Mouse (Mus musculus) ES-E14 (cell line): ENCODE measurements around the gene Adtrp.

ENCODE experiments used
- CHD2 ChIP-seq: IDR thresholded peaks from 2 replicates; pipeline ENCODE4 v1.6.1; 2014; ENCODE audit warnings: mild to moderate bottlenecking, low read depth, low read length, inconsistent platforms
- HCFC1 ChIP-seq: IDR thresholded peaks from 2 replicates; pipeline ENCODE4 v1.6.1; 2012; ENCODE audit warnings: low read length, inconsistent platforms, borderline replicate concordance; ENCODE audit not compliant: insufficient read depth
- MAFK ChIP-seq: IDR thresholded peaks from 2 replicates; pipeline ENCODE4 v1.6.1; 2014; ENCODE audit warnings: mild to moderate bottlenecking, low read depth, low read length, inconsistent platforms; ENCODE audit not compliant: insufficient read depth
- ZC3H11A ChIP-seq: IDR thresholded peaks from 2 replicates; pipeline ENCODE4 v1.6.1; 2012; ENCODE audit warnings: low read depth, mild to moderate bottlenecking, inconsistent platforms, low read length, borderline replicate concordance
- ZNF384 ChIP-seq: IDR thresholded peaks from 2 replicates; pipeline ENCODE4 v1.6.1; 2012; ENCODE audit warnings: low read depth, low read length, inconsistent platforms

GRCm38 (mm10) chr13:41823077-41823476 lies 24.4 kb downstream of the Adtrp start:
- TF ChIP-seq ZC3H11A: no peak
- TF ChIP-seq CHD2: no peak
- TF ChIP-seq ZNF384: no peak
- TF ChIP-seq HCFC1: no peak
- TF ChIP-seq MAFK: no peak
